In the genomic region with DNA sequence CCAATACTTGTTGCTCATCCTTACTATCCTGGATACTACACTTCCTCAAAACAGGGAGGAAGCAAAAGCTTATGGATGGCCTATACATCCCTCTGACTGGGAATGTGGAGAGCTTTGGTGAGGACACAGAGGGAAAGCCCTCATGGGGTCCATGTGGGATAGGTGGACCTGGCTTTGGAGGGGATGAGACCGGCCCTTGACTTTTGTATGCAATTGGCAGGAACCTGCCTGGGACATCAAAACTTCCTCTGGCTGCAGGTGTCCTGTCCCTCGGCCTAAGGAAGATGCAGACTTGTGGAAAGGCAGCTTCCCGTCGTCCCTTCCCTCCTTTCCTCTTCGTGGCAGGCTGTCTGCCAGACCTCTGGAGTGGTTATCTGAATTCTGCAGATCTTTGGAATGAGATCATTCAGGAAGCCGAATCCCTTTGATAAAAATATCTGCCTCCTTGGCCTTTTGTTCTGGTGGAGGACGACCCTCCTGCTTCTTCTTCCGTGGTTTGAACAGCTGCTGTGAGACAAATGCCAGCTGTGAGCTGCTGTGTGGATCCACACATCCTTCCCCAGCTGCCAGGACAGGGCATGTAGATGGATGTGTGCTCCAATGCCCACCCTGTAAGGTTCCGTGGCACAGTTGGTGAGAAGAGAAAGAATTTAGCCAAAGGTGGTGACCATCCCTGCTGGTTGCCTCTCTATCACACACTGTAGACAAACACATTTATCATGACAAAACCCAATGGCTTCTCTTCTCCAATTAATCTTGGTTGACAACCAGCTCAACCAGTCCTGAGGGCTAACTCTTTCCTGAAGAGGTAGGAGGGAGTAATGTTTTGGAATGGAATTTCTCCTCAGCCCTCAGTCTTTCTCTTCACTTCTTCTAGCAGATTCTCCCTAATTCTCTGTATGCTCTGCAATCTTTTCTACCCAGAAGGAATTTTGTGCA, we compare ENCODE assay signal across 10 mouse cellular contexts. TPM values are rescaled to one million over a fixed set of nuclear protein-coding genes. Genes with fewer than 3 reads are reported as not detected.
DNase-seq lines count a peak whose midpoint lies in the region; ATAC-seq lines count a peak whose summit lies in the region.
"Had no signal": no experiment of that assay in that cellular context is flagged by ENCODE, and none has a peak within 500 bp of the region (broad histone marks: within the 10 kb centered on the region; RNA-seq: fewer than 3 reads in every experiment).

No protein-coding gene starts in this region.

- DNase-seq in adrenal gland, adult (ENCODE audit: inconsistent age in 2 of 2, low spot score in 1 of 2): peak; percentile 42 to 79
- no peak for DNase-seq in adrenal gland, postnatal 4 days (ENCODE audit: low spot score in 2 of 2)
- peak; percentile 76 for DNase-seq in heart, adult 8-10 months (ENCODE audit: low spot score)
- peak; percentile 63 for DNase-seq in kidney, adult 9 months
- peak; percentile 42 for DNase-seq in lung, postnatal 14 days
- no peak for DNase-seq in frontal cortex, postnatal 10 days (ENCODE audit: low spot score in 2 of 2)
- no peak for DNase-seq in thymus, postnatal 14 days
- DNase-seq: cerebellum, adult 9-10 months; gastrocnemius, postnatal 36 days had no signal

- ATAC-seq in granulocyte monocyte progenitor cell, adult 5-6 weeks (replicated peaks; ENCODE audit: poor library complexity, severe bottlenecking): no peak

RNA-seq across cellular contexts. Expression of gene Rapgef5, which starts 57.9 kb away (rescaled TPM):
- total RNA-seq in adrenal gland, postnatal 4 days (2021): 10 to 100 TPM; 44.2 to 48.3 TPM
- 10 to 100 TPM; 27.1 to 39.3 (median 35.8) TPM for total RNA-seq in heart, adult 8-10 months (2022)
- total RNA-seq in granulocyte monocyte progenitor cell, adult 5-6 weeks (2014; fragmentation: Nextera tagmentation): 2.9 and 4.7 TPM in 2 replicates
- total RNA-seq in granulocyte monocyte progenitor cell, adult 5-6 weeks (2017): 4.7 and 7.5 TPM in 2 replicates

Comparison
In these comparisons a context has a peak if more than half of its experiments do, and no peak if none do; other contexts are left out.
1. DNase-seq: peak in adrenal gland, adult (2 of 2), heart, adult 8-10 months (single experiment), kidney, adult 9 months (single experiment) and lung, postnatal 14 days (single experiment); none in adrenal gland, postnatal 4 days (0 of 2), frontal cortex, postnatal 10 days (0 of 2) and thymus, postnatal 14 days (single experiment).